Mouse (Mus musculus): ENCODE results near the gene Mydgf. TPM values are rescaled to one million over a fixed set of nuclear protein-coding genes. Genes with fewer than 3 reads are reported as not detected.

Gene Mydgf
- polyA plus RNA-seq, 2 experiments from 2014 or later = 57.3 to 59.9 TPM

DNA sequence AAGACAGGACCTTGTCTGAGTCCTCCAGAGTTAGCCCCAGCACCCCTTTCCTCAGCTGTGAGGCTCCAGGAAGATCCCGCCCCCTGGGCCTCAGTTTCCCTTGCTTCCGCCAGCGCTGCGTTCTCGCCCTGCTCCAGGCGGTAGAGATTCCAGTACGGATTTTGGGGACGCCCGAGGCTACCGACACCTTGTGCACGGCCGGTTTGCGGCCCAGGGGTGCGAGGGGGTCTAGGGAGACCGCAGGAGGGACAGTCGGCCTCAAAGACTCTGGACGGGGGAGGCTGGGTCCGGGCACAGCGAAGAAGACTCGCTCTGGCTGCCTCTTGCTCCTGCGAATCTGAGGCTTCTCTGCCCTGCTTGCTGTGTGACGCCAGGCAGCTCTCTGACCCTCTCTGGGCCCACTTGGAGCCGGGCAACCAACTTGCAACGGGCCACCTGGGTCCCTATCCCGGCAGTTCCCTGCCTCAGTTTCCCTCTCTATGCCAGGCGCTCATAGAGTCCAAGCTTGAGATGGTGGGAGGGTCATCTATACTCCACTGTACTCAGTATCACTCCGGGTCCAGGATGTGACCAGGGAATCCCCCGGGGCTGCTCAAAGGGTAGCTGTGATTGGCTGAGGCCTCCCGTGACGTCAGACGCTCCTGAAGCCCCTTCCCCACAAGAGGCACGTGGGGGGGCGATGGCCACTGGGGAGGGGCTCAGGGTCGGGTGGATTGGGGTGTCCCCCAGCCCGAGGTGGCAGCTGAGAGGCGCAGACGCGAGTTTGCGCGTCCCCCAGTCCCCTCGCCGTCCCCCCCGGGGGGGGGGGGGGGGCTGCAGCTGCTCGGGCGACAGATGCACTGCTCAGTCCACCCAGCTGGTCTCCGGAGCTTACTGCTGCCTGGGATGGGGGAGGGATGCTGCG, 41.8 kb downstream of the Mydgf start:
- no peak for ATAC-seq

DNA sequence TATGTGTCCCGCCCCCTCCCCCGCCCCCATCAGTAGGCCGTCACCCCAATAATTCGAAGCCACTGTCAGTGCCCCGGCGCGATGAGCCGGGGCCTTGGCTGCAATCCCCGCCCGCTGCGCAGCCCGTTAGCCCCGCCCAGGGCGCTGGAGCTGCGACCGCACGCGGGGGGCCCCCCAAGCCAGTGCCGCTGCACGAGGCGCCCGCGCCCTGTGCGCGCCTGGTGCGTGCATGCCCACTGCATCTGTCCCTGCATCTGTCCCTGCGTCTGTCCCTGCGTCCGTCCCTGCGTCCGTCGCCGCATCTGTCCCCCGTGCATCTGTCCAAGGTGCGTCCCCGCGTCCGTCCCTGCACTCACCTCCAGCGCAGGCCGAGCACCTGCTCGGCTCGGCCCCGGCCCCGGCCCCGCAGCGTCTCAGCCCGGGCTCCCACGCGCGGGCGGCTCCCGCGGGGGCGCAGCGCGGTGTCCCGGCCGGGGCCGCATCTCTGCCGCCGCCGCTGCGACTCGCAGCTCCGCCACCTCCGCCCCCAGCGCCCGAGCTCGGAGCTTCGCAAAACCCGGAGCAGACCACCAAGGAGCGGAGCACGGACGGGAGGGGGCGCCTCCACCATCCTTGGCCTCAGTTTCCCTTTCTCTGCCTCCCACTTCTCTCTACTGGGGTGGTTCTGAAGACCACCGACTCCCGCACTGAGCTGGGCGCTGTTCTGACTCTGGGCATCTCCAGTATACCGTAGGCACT, 43.7 kb downstream of the Mydgf start, which contains the start of gene Sema6b:
Gene Sema6b (minus strand): TSS at position 486 of the 738 bp plus-strand sequence.
- ATAC-seq = peak; percentile 43

DNA sequence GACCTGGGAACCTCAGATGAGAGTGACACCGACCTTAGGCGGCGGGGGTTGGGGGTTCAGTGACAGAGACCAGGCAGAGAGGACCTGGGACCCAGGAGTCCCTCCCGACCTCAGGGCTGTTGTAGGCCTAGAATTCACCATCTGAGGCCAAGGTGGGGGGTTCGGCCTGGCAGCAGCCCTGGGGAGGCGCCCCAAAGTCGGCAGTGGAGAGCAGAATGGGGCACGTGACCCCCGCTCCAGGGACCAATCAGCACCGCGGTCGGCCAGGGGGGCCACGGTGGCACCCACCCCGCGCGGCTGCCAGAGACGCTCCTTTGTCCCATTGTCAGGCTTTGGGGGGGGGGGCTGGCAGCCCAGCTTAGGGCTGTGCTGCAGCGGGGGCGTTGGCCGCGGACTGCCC, 44.4 kb downstream of the Mydgf start:
- ATAC-seq = no peak

DNA sequence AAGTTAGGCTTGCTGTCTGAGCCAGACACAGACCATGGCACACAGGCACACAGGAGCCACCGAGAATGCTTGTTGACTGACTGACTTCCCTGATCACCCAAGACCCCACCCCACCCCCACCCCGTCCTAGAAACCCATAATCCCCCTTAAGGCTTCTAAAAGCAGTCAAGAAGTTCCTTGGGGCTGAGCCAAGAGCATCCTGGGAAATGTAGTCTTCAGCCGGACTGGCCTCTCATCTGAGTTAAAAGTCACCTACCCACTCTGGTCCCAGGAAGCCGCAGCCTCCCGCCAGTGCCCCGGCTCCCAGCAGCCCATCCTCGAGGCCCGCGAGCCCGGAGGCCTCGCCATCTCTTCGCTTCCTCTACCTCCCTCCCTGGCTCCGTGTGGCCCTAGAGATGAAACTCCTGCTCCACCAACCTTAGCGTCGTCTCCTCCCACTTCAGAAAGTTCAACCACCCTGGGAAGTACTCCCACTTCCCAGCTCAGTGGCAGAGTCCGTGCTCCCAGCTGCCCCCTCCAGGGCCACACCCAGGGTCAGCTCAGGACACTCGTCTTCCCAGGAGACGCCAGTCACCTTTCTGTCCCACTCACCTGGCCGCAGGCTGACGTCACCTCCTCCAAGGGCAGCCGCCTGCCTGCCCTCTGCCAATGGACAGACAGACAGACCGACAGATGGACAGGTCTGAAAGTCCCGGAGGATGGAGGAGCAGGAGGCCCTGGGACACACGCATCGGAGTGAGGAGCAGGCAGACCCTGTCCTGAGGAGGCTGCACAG, 45.7 kb downstream of the Mydgf start:
- no peak for ATAC-seq

DNA sequence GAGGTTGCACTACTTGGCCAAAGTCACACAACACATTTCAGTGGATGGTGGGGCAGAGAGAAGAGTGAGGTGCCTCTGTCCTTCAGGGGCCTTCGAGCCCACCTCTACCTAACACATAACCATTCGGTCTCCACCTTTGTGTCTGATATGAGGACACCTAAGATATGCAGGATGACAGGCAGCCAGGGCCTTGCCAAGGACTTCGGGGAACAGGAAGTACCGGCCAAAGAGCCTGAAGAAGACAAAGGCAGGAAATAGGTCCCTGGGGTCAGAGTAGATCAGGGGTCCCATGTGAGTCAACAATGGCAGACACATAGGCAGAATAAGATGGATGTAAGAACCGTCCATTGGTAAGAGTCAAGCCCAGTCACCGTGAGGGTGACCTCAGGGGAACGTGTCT, 47.2 kb downstream of the Mydgf start:
- ATAC-seq = no peak

DNA sequence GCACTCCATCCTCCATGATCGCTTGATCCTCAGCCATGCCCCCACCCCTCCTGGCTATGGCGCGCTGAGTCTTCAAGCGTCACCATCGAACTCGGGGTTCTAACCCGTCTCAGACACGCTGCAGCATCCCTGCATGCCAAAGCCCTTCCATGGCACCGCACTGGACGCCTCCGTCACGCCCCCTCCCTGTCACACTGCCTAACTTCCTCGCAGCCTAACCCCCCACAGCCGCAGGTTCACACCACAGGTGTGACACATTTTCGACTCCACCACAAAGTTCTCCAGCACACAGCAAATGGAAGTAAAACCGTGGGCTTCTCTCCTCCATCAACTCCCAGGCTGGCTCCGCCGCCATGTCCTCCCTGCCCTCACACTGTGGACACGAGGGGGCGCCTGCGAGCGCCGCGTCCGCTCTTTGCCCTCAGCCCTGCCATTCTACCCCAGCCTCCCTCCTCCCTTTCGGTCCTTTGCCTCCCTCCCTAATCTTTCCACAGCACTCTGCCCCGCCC, 49.2 kb downstream of the Mydgf start:
- peak; percentile 76 for ATAC-seq

DNA sequence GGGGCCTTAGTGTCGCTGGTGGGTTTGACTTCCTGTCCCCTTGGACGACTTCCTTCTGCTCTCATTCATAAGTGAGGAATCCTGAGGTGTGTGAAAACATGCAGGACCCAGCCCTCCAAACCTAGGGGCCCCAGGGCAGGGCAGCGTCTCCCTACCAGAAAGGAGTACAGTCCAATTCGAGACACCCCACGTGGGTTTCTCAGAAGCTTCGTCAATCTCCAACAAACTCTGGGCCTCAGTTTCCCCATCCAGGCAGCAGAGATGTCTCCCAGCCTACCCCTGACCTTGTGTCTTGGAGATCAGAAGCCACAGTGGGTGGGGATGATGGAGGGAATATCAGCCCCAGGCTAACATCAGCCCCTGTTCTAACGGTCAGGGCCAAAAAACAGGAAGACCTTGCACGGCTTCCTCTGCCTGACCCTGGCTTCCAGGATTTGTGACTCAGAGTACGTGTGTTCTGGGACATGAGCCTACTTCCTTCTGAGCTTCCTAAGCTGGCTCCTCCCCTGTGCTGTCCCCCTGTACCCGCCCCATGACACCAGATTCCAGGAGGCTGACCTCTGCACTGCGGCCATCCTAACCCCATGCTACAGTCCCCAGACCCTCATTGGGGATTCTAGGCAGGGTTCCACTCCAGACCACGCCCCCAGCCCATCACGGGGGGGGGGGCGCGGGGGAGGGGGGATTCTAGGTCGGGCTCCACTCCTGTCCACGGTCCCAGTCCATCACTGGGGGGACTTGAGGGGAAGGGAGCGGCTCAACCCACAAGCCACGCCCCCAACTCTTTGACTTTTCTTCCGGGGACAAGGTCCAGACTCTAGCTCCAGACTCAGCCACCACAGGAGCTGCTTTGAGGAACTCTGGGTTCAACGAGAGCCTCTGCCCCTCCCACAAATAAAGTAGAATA, 50.0 kb downstream of the Mydgf start:
- ATAC-seq = no peak

DNA sequence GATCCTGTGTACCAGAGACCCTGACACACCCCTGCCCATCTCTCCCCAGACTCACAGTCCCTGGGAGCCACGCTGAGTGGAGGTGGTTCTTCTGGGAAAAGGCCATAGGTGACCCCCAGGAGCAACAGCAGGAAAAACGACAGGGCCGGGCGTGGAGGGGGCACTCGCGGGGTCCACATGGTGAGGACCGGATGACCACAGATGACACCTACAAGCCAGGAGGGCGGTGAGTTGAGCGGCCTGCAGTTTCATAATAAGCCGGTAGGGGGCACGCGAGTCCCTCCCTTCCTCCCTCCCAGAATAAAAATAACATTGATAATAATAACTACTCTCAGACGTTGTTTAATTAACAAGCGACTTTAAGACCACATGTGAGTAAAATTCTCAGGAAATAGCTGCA, 51.1 kb downstream of the Mydgf start:
- ATAC-seq = peak; percentile 48

DNA sequence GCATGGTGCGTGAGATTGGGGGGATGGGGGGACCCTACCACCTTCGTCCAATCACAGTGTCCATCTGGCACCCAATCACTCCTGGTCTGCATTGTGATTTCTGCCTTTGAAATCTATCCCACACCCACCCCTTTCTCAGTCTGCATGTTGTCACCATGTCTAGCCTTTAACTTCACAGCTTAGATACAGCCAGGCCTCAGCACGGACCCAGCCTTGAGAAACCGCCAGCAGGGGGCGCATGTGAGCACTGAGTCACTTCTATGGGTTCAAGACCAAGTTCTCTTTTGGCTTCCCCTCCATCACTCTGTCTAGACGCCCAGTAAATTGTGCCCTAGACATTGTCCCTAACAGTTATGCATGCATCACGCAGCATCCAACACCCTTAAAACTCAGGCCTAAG, 51.9 kb downstream of the Mydgf start:
- ATAC-seq = no peak

DNA sequence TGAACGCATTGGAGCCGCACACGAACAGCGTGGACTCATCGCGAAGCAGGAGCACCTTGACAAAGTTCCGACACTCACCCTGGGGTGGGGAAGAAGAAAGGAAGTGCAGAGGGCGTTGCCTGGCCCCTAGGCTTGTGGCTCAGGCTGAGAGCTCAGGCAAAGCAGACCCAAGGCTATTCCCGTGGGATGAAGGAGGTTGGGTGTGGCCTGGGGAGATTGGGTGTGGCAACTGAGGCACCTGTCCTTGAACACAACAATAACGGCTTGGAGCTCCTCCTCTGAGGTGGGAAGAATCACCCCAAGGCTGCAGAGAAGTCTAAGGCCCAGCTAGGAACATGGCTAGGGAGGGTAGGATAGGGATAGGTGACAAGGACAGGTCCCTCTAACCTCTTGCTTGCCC, 52.6 kb downstream of the Mydgf start:
- no peak for ATAC-seq

DNA sequence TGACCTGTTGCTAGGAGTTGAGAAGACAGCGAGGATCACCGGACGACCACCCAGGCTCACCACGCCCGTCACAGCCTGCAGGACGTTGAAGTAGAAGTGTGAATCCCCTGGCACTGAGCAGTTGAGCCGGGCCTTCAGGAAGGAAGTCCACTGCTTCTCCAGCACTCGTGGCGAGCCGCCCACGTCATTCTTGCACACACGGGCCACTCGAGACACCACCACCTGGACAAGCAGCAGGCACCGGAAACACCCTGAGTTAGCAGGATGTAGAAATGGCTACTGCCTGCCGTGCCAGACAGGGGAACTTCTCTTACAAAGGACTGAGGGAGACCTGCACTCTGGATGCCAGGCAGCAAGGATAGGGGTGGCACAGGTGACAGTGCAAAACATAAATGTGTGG, 55.5 kb downstream of the Mydgf start:
- no peak for ATAC-seq

DNA sequence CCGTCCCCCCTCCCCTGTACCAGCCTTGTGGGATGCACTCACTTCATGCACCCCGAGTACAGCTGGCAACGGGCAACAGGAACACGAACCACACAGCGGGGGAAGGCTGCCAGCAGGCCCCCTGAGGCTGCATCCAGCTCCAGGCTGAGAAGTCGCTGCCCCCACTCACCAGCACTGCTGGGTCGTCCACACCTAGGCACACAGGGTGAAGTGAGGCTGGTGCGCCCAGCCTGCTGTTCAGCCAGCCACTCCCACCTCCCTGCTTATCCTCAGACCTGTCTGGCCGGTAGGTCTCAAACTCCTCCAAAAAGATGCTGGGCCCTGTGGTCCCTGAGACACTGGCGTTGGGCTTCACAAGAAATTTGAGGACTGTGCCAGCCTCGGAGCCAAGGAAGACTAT, 57.5 kb downstream of the Mydgf start:
- ATAC-seq = no peak

Other genes starting within 250 kb of the Mydgf start
- gene Zfp119b, start 234.4 kb downstream of the Mydgf start, polyA plus RNA-seq (2017; shearing (Covaris generic)) = 10 to 100 TPM; 17.2 to 17.4 TPM
- 10 to 100 TPM; 52.7 to 95.2 TPM for gene Ebi3, start 231.3 kb downstream of the Mydgf start, polyA plus RNA-seq (2017; shearing (Covaris generic))
- gene Yju2, start 224.8 kb downstream of the Mydgf start, polyA plus RNA-seq (2017; shearing (Covaris generic)) = 10 to 100 TPM; 26.9 to 30.2 TPM
- not detected for gene Shd, start 213.5 kb downstream of the Mydgf start, polyA plus RNA-seq (2017; shearing (Covaris generic))
- gene Fsd1, start 197.4 kb downstream of the Mydgf start, polyA plus RNA-seq (2017; shearing (Covaris generic)) = not detected
- under 1 TPM in 1 of 2 experiments, not detected in 1; 0.54 TPM for gene Stap2, start 178.3 kb downstream of the Mydgf start, polyA plus RNA-seq (2017; shearing (Covaris generic))
- 10 to 100 TPM; 22.9 to 23.8 TPM for gene Mpnd, start 178.2 kb downstream of the Mydgf start, polyA plus RNA-seq (2017; shearing (Covaris generic))
- gene Sh3gl1, start 147.3 kb downstream of the Mydgf start, polyA plus RNA-seq (2017; shearing (Covaris generic)) = 100 to 1,000 TPM in 1 of 2 experiments, 10 to 100 TPM in 1; 84.9 to 114 TPM
- gene Chaf1a, start 143.5 kb downstream of the Mydgf start, polyA plus RNA-seq (2017; shearing (Covaris generic)) = 1 to 10 TPM; 1.0 to 1.6 TPM
- 10 to 100 TPM; 33.8 to 42.1 TPM for gene Ubxn6, start 108.9 kb downstream of the Mydgf start, polyA plus RNA-seq (2017; shearing (Covaris generic))
- 10 to 100 TPM; 35.7 to 44.6 TPM for gene Hdgfl2, start 104.3 kb downstream of the Mydgf start, polyA plus RNA-seq (2017; shearing (Covaris generic))
- gene Plin4, start 74.1 kb downstream of the Mydgf start, polyA plus RNA-seq (2017; shearing (Covaris generic)) = under 1 TPM in 1 of 2 experiments, not detected in 1; 0.15 TPM
- gene Plin5, start 66.3 kb downstream of the Mydgf start, polyA plus RNA-seq (2017; shearing (Covaris generic)) = not detected
- under 1 TPM in 1 of 2 experiments, not detected in 1; 0.34 TPM for gene Lrg1, start 61.9 kb downstream of the Mydgf start, polyA plus RNA-seq (2017; shearing (Covaris generic))
- gene Sema6b, start 43.6 kb downstream of the Mydgf start, polyA plus RNA-seq (2017; shearing (Covaris generic)) = not detected
- 10 to 100 TPM; 34.9 to 38.7 TPM for gene Tnfaip8l1, start 21.4 kb downstream of the Mydgf start, polyA plus RNA-seq (2017; shearing (Covaris generic))
- 10 to 100 TPM; 11.5 to 16.9 TPM for gene Dpp9, start 35.0 kb upstream of the Mydgf start, polyA plus RNA-seq (2017; shearing (Covaris generic))
- 1 to 10 TPM; 4.5 to 5.8 TPM for gene Fem1a, start 72.9 kb upstream of the Mydgf start, polyA plus RNA-seq (2017; shearing (Covaris generic))
- gene Ticam1, start 92.9 kb upstream of the Mydgf start, polyA plus RNA-seq (2017; shearing (Covaris generic)) = 10 to 100 TPM in 1 of 2 experiments, 1 to 10 TPM in 1; 6.4 to 11.3 TPM
- gene Plin3, start 109.0 kb upstream of the Mydgf start, polyA plus RNA-seq (2017; shearing (Covaris generic)) = 10 to 100 TPM; 22.5 to 40.9 TPM
- gene Arrdc5, start 116.4 kb upstream of the Mydgf start, polyA plus RNA-seq (2017; shearing (Covaris generic)) = not detected
- 10 to 100 TPM; 19.4 to 33.7 TPM for gene Uhrf1, start 119.4 kb upstream of the Mydgf start, polyA plus RNA-seq (2017; shearing (Covaris generic))
- gene Kdm4b, start 142.1 kb upstream of the Mydgf start, polyA plus RNA-seq (2017; shearing (Covaris generic)) = 1 to 10 TPM; 6.4 to 6.8 TPM